Mouse (Mus musculus) erythroblast, embryonic 14.5 days (primary cell): Measurements from ENCODE around the gene Ptgds.

Source experiments
- GATA1 ChIP-seq: IDR thresholded peaks from 2 replicates; pipeline ENCODE4 v1.6.1; 2012; ENCODE audit warnings: low read length, inconsistent platforms, mixed read lengths
- TAL1 ChIP-seq: IDR thresholded peaks from 3 replicates; pipeline ENCODE4 v1.6.1; 2012; ENCODE audit warnings: low read length, inconsistent platforms, mixed read lengths

GRCm38 (mm10) chr2:25472550-25472949 is 2.7 kb upstream of the Ptgds start:
- no peak for TF ChIP-seq TAL1
- no peak for TF ChIP-seq GATA1
